Mouse (Mus musculus) embryonic fibroblast, embryonic 13.5 days (primary cell): ENCODE data around the gene Plpp6. TPM values are rescaled to one million over a fixed set of nuclear protein-coding genes. Genes with fewer than 3 reads are reported as not detected.
"Not testable (repeated sequence)": the region's sequence is repeated elsewhere in the genome, so short reads cannot be mapped to it uniquely, and the experiment has no call there.

Experiments used
- H3K27ac ChIP-seq: 2 replicates; pipeline ENCODE4 v1.5.1; 2012; ENCODE audit warnings: low read length, control low read depth, inconsistent platforms; ENCODE audit not compliant: insufficient read depth
- H3K4me1 ChIP-seq: 2 replicates; pipeline ENCODE4 v1.6.1; 2011; ENCODE audit warnings: low read length; ENCODE audit not compliant: control insufficient read depth, insufficient read depth
- H3K4me3 ChIP-seq: 2 replicates; pipeline ENCODE4 v1.5.1; 2011; ENCODE audit warnings: mild to moderate bottlenecking, control low read depth, low read length; ENCODE audit not compliant: insufficient read depth
- CTCF ChIP-seq: IDR thresholded peaks from 2 replicates; pipeline ENCODE4 v1.5.1; 2011; ENCODE audit warnings: mild to moderate bottlenecking, control low read depth, low read length, moderate library complexity, borderline replicate concordance; ENCODE audit not compliant: insufficient read depth
- POLR2A ChIP-seq: IDR thresholded peaks from 2 replicates; pipeline ENCODE4 v1.6.1; 2011; ENCODE audit warnings: low read depth, mild to moderate bottlenecking, control low read depth, low read length, moderate library complexity
- polyA plus RNA-seq: library from polyadenylated mRNA; stranded (reverse); fragments of >200 nt; gene quantifications from 2 replicates; pipeline ENCODE4 v1.2.4, GENCODE M21; 2011; ENCODE audit warnings: low read depth; ENCODE audit not compliant: missing spikeins, insufficient read length

Gene Plpp6
- polyA plus RNA-seq, 1 experiment = 7.6 TPM

- no peak for TF ChIP-seq CTCF
- Histone ChIP-seq H3K4me1 (no peaks in the 10 kb centered on the region), H3K4me3 (no peak overlapping the region), H3K27ac (no peak overlapping the region)
These were observed 34.4 kb downstream of the Plpp6 start for GRCm38 (mm10) chr19:28997976-28998630.

GRCm38 (mm10) chr19:29000321-29000720, 36.6 kb downstream of the Plpp6 start:
- H3K4me1 ChIP-seq, H3K4me3 ChIP-seq, H3K27ac ChIP-seq: not testable (repeated sequence)

- Histone ChIP-seq H3K27ac (no peak overlapping the region), H3K4me3 (no peak overlapping the region), H3K4me1 (no peaks in the 10 kb centered on the region)
- TF ChIP-seq CTCF (no peak), POLR2A (no peak)
These were observed 44.4 kb downstream of the Plpp6 start for GRCm38 (mm10) chr19:29008069-29008706.

- TF ChIP-seq POLR2A = no peak
- no peak for TF ChIP-seq CTCF
- Histone ChIP-seq H3K4me1 (no peaks in the 10 kb centered on the region), H3K4me3 (no peak overlapping the region), H3K27ac (no peak overlapping the region)
These were observed 45.3 kb downstream of the Plpp6 start for GRCm38 (mm10) chr19:29009046-29009445.

- TF ChIP-seq POLR2A = no peak
- TF ChIP-seq CTCF = no peak
- Histone ChIP-seq H3K4me1 (no peaks in the 10 kb centered on the region; the same call in 1 of the 2 replicates), H3K27ac (no peak overlapping the region), H3K4me3 (no peak overlapping the region)
These were observed 47.7 kb downstream of the Plpp6 start for GRCm38 (mm10) chr19:29011355-29011990.

- TF ChIP-seq POLR2A = no peak
- TF ChIP-seq CTCF = no peak
- H3K4me1 ChIP-seq = no peaks in the 10 kb centered on the region; the same call in 1 of the 2 replicates
- H3K4me3 ChIP-seq = no peak overlapping the region
- no peak overlapping the region for H3K27ac ChIP-seq
These were observed 50.8 kb downstream of the Plpp6 start for GRCm38 (mm10) chr19:29014466-29015055.

GRCm38 (mm10) chr19:29015410-29016203, 51.9 kb downstream of the Plpp6 start:
- Histone ChIP-seq H3K4me3 (no peak overlapping the region), H3K27ac (no peak overlapping the region)
- TF ChIP-seq POLR2A = no peak

GRCm38 (mm10) chr19:29016204-29016765, 52.5 kb downstream of the Plpp6 start:
- H3K4me3 ChIP-seq = no peak overlapping the region
- TF ChIP-seq CTCF (no peak), POLR2A (no peak)
- H3K27ac ChIP-seq = no peak overlapping the region
- no peaks in the 10 kb centered on the region; the same call in 1 of the 2 replicates for H3K4me1 ChIP-seq

More at GRCm38 (mm10) chr19:29015410-29016203, 51.9 kb downstream of the Plpp6 start:
- H3K4me1 ChIP-seq = no peaks in the 10 kb centered on the region; the same call in 1 of the 2 replicates

Other genes starting within 250 kb of the Plpp6 start
- gene Slc1a1, start 128.9 kb upstream of the Plpp6 start, polyA plus RNA-seq = 0.77 and 0.92 TPM in 2 replicates
- gene 4430402I18Rik, start 3.8 kb downstream of the Plpp6 start, polyA plus RNA-seq = 0.30 and 1.1 TPM in 2 replicates
- 49.5 and 70.6 TPM in 2 replicates for gene Cdc37l1, start 26.4 kb downstream of the Plpp6 start, polyA plus RNA-seq
- gene Ak3, start 84.0 kb downstream of the Plpp6 start, polyA plus RNA-seq = 56.1 and 62.0 TPM in 2 replicates
- gene Rcl1, start 137.4 kb downstream of the Plpp6 start, polyA plus RNA-seq = 17.0 and 17.2 TPM in 2 replicates